Mouse (Mus musculus): Measurements from ENCODE around the gene Tmem184b.

Tmem184b gene

DNA sequence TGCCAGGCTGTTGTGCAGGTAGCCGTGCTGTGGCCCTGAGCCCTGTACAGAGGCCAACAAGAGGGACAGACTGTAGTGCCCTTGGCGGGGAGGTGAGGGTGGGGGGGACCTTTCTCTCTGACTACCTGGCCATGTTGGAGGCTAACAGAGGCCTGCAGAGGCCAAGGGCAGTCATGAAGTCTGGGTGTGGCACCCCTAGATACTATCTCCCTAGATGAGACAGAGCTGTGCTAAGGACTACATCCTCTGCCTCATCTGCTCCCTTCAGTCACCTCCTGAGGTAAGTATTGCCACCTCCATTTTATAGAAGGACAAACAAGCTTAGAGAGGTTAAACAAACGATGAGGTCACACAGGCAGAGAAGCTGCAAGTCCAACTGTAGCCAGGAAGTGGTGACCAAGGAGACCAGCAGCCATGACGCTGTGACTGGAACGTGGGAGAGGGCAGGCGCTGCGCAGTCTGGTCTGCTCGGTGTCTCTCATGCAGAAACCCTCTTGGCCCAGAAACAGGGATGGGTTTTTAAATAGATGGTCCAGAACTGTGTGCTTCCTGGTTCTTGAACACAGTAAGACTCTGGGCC, 34.4 kb downstream of the Tmem184b start:
- no peak for DNase-seq (ENCODE audit: low read depth, low spot score)

DNA sequence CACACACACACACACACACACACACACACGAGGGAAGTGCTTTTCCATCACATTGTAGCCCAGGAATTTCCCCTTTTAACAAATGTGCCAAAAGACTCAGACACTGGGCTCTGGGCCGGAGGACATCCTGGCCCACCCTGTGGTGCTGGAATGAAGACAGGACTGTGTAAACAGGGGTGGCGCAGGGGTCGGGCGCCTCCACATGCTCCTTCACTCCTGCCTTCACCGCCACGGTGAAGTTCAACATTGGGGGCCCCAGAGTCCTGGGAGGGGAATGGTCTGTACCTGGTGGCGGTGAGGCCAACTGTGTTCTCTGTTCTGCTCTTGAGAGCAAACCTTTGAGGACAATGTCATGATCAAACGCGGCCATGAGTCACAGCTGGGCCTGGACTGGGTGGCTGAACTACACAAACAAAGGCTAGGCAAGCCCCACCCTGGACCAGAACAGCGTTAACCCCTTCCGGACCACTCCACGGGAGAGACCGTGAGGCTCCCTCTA, 35.0 kb downstream of the Tmem184b start:
- DNase-seq (ENCODE audit: low read depth, low spot score) = no peak

DNA sequence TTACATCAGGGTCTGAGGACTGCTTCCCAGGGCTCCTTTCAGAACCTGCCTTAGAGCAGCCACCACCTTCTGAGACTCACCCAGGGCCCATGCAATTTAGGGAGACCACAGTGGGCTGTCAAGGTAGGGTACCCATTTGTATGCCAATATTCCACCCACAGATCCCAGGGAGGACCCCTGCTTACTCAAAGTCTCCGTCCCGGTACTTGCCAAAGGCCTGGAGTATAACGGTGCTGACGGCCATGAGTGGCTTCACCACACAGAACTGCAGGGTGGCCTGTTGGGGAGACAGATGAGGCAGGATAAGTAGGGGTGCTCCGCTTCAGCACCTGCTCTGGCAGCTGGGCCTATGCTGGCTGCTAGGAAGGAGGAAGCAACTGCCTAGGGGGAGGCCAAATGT, 37.0 kb downstream of the Tmem184b start:
- no peak for DNase-seq (ENCODE audit: low read depth, low spot score)

DNA sequence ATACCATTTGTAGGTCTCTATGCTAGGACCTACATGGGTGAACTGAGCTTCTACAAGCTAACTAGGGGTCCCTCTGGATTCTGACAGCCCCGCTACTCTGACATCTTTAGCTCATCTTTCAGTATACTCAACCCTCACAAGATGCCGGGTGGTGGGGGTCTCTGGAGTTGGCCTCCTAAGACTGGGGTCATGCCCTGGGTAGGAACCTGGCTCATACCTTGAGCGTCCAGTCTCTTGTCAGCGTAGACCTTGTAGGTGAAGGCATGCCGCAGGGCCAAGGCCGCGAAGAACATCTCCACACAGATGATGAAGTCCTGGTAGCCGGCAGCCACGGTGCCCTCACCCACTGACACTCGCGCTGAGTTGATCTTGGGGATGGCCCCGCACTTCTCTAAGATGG, 38.3 kb downstream of the Tmem184b start:
- no peak for DNase-seq (ENCODE audit: low read depth, low spot score)

DNA sequence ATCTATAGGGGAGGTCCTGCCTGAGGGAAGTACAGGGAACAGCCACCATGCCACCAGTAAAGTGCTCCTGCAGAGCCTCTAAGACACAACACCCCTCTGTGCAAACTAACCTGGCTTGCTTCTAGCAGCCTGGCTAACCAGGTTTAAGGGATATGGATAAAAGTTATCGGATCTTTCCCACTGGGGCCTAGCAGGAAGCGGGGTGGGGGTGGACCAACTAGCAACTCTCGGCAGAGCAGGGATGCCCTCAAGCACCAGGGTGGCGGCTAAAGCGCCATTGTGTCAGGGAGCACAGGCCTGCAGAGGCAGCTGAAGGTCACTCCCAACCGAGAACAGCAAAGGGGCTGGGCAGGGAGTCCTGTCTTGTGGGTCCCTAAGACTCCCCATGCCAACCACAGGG, 39.2 kb downstream of the Tmem184b start:
- DNase-seq (ENCODE audit: low read depth, low spot score) = no peak

DNA sequence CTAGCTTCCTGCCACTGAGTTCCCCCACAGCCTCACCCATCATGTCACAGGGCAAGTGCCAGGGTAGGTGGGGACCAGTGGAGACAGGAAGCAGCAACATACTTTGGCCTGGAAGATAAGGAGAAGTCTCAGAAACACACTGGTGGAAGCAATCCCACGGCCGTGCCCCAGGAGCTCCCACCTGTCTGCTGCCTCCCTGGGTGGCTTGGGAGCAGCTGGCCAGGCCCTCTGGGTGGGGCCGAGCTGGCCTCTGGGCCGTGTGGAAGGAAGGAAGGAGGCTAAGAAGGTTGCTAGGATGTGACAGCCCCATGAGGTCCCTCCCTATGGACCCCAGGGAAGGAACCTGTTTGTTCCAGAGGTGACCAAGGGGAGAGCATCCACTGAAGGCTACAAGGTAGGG, 42.3 kb downstream of the Tmem184b start:
- no peak for DNase-seq (ENCODE audit: low read depth, low spot score)

DNA sequence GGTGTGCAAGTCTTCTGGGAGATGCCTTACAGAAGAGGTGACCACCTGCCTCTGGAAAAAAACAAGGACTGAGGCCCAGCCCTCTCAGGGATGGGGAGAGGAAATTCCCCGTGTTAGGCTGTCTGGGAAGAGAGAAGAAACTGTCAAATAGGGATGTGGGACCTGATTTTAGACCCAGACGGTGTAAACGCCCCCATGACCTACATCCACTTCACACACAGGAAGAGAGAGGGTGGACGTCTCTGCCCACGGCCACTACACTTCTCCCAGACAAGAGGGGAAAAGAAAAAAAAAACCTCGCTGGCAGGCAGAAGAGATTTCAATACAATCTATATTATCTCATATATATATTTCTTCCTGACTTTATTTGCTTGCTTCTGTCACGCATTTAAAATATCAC, 43.0 kb downstream of the Tmem184b start:
- DNase-seq (ENCODE audit: low read depth, low spot score) = no peak

DNA sequence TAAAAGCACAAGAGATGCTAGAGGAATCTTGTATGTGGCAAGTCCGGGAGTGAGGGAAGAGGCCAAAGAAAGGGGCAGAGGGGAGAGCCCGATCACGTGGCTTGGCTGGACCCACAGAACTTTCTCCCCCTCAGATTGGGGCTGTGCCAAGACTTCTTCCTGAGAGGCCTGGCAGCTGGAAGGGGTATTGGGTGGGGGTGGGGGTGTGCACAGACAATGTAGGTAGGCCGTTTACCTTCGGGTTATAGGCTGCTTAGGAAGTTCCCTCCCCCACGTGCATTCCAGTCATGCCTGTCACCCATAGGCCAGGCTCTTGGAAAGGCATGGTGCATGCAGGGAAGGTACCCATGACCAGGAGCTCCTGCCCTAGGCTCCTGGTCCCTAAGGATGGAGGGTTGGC, 43.4 kb downstream of the Tmem184b start:
- no peak for DNase-seq (ENCODE audit: low read depth, low spot score)

DNA sequence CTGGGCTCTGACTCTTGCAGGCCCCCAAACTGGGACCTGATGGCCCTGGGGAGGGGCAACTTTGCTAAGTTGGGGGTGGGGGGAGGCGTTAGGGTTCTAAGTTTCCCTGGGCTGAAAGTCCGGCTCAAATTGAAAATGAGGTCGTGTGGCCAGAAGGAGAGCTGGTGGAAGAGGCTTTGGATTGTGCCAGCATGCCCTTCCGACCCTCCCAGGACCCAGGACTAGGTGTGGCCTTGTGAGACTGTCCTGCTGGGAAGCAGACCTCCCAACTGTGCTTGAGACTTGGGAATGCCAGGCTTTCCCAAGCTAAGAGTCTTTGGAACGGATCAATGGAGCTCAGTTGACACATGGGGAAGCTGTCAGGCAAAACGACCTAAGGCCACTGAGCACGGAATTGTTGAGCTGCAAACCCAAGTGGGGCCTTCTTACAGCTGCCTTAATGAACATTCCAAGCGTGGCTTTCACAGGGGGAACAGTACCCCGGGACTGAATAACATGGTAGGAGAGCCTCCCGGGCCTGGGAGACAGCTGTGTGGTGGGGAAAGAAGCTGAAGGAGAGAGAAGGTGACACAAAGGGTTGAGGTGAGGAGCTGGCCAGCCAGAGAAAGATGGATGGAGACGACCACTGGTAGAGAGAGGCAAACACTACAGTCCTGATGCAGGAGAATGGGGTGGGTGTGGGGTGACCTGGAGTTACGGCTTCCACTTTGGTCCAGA, 45.2 kb downstream of the Tmem184b start:
- no peak for DNase-seq (ENCODE audit: low read depth, low spot score)

DNA sequence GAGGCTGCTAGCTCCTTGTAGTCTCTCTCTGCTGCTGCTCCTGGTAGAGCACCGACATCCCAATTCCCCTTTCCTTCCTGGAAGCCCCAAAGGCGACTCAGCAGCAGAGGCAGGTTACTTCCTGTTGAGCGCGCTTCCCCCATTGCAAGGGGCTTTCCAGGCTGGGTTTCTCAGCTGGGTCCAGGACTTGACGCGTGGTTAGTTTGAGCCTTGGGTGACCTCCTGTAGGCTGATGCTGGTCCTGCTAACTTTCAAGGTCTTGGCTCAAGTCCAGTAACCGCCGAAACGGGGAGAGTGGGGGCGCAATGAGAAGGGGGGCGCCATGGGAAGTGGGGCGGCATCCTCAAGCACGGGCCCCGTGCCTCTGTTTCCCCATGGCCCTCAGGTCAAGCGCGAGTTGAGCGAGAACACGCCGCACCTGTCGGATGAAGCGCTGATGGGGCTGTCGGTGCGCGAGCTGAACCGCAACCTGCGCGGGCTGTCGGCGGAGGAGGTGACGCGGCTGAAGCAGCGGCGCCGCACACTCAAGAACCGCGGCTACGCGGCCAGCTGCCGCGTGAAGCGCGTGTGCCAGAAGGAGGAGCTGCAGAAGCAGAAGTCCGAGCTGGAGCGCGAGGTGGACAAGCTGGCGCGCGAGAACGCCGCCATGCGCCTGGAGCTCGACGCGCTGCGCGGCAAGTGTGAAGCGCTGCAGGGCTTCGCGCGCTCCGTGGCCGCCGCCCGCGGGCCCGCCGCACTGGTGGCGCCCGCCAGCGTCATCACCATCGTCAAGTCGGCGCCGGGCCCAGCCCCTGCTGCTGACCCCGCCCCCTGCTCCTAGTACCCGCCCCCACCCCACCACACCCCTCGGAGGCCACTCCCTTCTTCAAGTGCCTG, 46.1 kb downstream of the Tmem184b start:
- DNase-seq (ENCODE audit: low read depth, low spot score) = peak; percentile 86

DNA sequence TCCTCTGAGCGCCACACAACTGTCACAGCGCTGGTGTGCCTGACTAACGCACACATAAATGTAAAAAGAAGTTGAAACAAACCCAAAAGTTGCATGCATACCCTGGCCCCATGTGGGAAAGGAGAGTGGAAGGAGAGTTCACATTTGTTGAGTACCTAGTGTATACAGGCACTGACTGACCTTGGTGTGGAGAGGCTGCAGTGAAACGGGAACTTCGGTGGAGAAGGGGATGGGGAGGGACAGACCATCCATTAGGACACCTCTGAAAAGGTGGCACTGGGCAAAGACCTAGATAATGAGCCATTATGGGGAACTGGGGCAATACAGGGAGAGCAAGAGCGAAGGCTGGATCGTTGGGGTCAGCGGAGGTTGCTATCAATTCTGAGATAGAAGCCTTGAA, 46.9 kb downstream of the Tmem184b start:
- DNase-seq (ENCODE audit: low read depth, low spot score) = no peak

DNA sequence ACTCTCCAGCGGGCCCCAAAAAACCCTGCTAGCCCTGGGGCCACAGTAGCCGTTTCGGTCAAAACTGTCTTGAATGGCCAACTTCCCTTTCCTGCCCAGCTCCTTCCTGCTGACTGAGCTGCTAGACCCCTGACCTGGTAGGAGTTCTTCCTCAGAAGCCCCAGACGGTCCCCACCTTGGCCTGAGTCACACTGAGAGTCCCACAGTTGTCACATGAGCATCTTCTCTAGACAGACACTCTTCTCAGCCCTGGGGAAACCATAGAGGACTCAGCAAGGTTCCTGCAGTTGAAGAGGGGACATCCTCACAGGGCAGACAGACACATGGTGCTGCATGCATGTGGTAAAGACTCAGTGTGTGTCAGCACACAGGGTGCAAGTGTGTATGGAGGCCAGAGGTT, 48.8 kb downstream of the Tmem184b start:
- no peak for DNase-seq (ENCODE audit: low read depth, low spot score)

DNA sequence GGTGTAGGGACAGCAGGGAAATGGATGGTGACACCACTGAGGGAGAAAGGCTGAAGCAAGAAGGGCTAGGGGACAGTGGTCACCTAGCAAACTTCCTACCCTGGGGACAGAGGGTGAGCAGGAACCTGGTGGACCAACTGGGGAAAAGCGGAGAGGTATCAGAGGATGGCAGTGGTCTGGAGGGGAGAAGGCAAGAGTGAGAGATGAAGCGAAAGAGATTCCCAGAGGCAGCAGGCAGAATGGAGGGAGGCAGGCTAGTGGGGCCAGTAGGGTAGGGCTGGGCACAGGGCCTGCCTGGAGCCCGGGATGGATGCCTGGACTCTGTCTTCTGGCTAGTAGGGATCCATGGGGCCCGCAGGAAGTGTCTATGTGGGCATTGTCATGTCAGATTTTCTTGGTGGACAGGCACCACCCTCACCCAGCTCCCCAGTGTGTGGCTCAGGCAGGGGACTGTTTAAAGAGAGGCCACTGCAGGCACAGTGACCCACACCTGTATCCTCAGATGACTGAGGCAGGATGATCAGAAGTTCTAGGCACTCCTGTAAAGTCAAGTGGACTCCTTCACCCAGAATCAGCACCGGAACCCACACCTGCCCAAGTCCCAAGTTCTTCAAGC, 49.6 kb downstream of the Tmem184b start:
- no peak for DNase-seq (ENCODE audit: low read depth, low spot score)

DNA sequence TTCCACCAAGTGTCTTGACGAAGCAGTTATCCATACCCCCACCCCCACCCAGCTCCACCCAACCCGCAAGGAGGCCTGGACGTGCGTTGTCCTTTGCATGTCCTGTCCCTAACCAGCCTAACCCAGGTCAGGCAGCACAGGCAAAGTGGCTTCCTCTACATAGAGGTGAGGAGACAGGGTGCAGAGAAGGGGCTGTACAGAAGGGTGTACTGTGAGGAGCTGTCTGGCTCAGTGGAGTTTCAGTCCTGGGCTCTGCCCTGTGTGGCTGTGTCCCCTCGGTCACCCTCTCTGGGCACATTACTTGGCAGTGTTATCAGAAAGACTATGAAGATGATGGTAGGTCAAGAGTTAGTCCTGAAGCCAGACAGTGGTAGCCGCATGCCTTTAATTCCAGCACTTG, 50.9 kb downstream of the Tmem184b start:
- no peak for DNase-seq (ENCODE audit: low read depth, low spot score)

DNA sequence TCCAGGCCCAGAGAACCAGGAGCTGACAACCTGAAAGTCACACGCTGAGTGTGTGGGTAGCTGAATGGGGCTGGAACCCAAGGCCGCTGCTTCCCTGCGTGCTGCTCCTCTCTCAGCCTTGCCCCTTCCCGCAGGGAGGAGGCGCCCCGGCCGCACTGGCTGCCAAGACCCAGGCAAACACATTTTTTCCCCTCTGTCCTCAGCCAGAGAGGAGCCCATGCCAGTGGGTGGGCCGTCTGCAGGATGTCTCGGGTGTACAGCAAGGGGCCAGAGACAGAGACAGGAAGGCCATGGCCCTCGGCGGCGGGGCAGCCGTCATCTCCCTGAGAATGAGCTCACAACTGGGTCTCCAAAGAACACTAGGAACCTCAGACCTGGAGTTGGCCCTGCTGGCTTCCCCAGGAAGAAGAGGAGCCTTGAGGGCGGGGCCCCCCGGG, 52.0 kb downstream of the Tmem184b start:
- no peak for DNase-seq (ENCODE audit: low read depth, low spot score)

DNA sequence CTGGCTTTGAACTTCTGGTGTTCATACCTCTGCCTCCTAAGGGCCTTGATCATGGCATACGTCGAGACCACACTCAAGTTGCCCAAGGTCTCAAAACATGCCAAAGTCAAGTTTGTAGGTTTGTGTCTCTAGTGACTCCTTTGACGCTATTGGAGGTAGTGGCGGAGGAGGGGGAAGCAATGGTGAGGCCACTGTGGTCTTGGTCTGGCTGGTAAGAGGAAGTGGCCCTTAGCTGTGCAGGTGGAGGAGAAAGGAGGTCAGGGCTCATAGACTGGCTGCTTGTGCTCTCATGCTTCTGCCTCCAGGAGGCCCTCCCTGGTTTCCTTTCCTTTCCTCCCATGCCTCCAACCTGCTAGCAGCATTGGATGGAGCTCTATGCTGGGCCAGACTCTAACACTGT, 52.5 kb downstream of the Tmem184b start:
- DNase-seq (ENCODE audit: low read depth, low spot score) = no peak

DNA sequence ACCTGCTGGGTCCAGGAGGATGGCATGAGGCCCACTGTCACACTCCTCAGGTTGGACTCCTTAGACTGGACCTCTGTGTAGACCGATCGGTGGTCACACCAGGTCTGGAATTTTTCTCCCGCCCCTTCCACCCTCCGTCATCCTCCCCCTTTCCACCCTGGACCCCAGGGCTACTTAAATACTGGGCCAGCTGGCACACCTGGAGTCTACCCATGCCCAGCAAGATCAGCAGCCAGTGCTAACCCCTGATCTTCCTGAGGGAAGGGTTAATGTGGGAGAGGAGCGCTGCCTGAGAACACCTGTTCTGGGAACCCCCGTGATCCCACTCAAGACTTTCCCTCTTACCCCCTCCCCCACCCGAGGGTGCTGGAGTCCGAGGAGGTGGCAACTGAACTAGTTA, 54.7 kb downstream of the Tmem184b start:
- no peak for DNase-seq (ENCODE audit: low read depth, low spot score)

DNA sequence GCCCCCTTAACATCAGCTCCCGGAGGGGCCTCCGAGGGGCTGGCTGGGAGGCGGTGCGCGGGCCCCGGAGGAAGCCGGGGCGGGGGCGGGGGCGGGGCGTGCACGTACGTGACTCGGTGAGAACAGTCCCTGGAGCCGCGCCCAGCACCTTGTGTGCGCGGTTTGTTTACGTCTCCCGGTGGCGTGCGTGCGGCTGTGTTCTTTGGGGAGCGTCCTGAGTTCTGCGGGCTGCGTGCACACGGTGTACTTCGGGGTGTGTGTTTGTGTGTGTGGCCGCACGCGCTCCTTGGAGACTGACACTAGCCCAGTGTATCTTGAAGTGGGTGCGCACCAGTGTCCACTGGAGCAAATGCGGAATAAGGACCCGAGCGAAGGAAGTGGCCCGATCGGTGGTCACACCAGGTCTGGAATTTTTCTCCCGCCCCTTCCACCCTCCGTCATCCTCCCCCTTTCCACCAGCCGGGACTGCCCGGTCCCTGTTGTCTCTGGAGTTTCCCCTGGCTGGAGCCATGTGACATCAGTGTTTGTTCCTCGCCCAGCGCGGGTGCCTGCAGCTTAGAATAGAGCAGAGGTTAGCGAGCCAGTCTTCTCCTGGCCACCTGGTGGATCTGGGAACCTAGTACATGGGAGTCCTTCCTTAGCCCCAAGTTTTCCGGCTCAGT, 55.4 kb downstream of the Tmem184b start:
- peak; percentile 94 for DNase-seq (ENCODE audit: low read depth, low spot score)

DNA sequence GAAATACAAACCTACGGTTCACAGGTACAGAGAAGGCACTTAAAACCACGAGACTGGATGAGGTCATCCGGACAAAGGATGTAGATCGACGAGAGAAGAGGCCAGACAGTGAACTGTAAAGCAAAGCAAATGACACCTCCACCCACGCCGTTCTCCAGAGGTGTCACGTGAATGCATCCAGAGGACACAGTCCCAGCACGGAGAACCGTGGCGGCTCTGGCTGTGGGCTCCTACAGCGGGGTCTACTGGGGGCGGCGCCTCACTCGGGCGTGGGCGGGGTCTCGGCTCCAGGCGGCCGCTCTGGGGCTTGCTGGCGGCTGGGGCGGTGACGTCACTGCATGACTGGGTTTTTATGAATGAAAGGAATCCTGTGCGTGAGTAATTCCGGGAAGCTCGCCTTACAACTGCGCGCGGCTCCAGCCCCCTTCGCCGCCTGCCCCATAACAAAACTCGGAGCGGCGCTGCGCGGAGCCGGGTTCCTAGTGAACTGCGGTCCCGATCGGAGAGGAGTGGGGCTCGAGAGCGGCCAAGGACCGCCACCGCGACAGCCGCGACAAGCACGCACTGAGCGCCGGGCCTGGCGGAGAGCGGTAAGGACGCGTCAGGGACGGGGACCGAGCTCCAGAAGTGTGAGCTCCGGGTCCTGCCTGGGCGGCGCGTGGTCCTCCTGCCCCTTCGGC, 56.1 kb downstream of the Tmem184b start:
- peak; percentile 96 for DNase-seq (ENCODE audit: low read depth, low spot score)

DNA sequence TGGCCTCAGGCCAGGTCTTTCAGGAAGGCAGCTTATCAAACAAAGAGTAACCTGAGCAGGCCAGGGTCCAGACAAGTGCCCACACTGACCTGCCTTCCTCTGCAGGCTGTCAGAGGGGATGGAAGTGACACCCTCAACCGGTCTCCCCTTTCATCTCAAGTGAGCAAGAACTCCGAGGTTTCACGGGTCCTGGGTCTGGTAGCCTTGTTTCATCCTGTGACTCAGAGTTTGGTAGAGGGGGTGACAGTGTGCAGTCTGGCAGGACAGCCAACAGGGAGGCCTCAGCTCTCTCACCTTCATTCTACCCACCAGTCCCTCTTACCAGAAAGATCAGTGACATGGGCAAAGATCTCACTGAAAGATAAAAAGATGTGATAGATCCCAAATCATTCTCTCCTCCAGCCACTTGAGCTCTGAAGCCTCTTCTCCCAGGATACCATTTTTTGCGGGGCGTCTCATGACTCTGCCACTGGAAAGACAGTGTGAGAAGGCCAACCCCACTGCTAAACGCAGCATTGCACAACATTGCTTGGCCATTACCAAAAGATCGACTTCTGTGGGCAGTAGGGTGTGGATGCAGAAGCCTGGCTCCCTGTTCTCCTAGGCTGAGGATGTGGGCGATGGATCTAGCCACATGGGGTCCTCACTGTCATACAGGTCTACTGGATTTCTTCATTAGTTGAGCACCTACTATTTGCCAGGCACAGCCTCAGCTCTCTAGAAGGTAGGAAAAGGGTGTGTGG, 57.1 kb downstream of the Tmem184b start, which contains the start of gene Maff:
Gene Maff (plus strand): TSS at position 571 of the 743 bp plus-strand sequence.
- DNase-seq (ENCODE audit: low read depth, low spot score) = peak; percentile 30

Data from CD4-positive, CD25-positive, alpha-beta regulatory T cell, adult 2 months (primary cell).